Mouse (Mus musculus) embryonic facial prominence, embryonic 10.5 days (tissue): ENCODE data around the gene Efna5. TPM values are rescaled to one million over a fixed set of nuclear protein-coding genes. Genes with fewer than 3 reads are reported as not detected.

ENCODE experiments used
- DNase-seq: peaks from one replicate; pipeline ENCODE4 v3.0.0-alpha.2; 2017; ENCODE audit warnings: low spot score
- H3K27ac ChIP-seq: fragments of 300-500 bp; sonication (generic); replicated peaks from 2 replicates; pipeline ENCODE4 v1.5.1; 2016; ENCODE audit warnings: mild to moderate bottlenecking
- H3K27me3 ChIP-seq: fragments of 300-500 bp; sonication (generic); replicated peaks from 2 replicates; pipeline ENCODE4 v1.6.1; 2016; ENCODE audit warnings: low read depth, mild to moderate bottlenecking; ENCODE audit not compliant: poor library complexity, severe bottlenecking
- H3K36me3 ChIP-seq: fragments of 300-500 bp; sonication (generic); replicated peaks from 2 replicates; pipeline ENCODE4 v1.6.1; 2016; ENCODE audit warnings: mild to moderate bottlenecking, moderate library complexity
- H3K4me1 ChIP-seq: fragments of 300-500 bp; sonication (generic); 2 replicates; pipeline ENCODE4 v1.6.1; 2016
- H3K4me3 ChIP-seq: fragments of 300-500 bp; sonication (generic); 2 replicates; pipeline ENCODE4 v1.5.1; 2016; ENCODE audit warnings: mild to moderate bottlenecking, moderate library complexity
- H3K9me3 ChIP-seq: fragments of 300-500 bp; sonication (generic); 2 replicates; pipeline ENCODE4 v1.6.1; 2016; ENCODE audit warnings: mild to moderate bottlenecking
- WGBS: fragments of 180-500 bp; shearing (Covaris S2); methylation state at CpG from one replicate; pipeline ENCODE4 v1.1.7; 2016; 5-methylcytosine and 5-hydroxymethylcytosine counted together
- polyA plus RNA-seq: library from polyadenylated mRNA; unstranded; fragments of >200 nt; fragmentation: Nextera tagmentation; extraction: Ambion mirVana; gene quantifications from 2 replicates; pipeline ENCODE4 v1.2.1, GENCODE M21; 2016

The Efna5 gene
- polyA plus RNA-seq, 1 experiment from 2014 or later, result 61.8 TPM

GRCm38 (mm10) chr17:62754638-62755037 is 126.5 kb downstream of the Efna5 start:
- H3K4me1 ChIP-seq, result peaks cover 19% of the 10 kb centered on the region
- H3K4me3 ChIP-seq, result no peak overlapping the region
- no peak overlapping the region for H3K27ac ChIP-seq
- no peak for DNase-seq
- H3K27me3 ChIP-seq, result no peaks in the 10 kb centered on the region
- peaks cover 3% of the 10 kb centered on the region for H3K36me3 ChIP-seq
- WGBS, result 89% methylated on average over 4 of the region's 4 CpGs
- no peaks in the 10 kb centered on the region for H3K9me3 ChIP-seq

DNA sequence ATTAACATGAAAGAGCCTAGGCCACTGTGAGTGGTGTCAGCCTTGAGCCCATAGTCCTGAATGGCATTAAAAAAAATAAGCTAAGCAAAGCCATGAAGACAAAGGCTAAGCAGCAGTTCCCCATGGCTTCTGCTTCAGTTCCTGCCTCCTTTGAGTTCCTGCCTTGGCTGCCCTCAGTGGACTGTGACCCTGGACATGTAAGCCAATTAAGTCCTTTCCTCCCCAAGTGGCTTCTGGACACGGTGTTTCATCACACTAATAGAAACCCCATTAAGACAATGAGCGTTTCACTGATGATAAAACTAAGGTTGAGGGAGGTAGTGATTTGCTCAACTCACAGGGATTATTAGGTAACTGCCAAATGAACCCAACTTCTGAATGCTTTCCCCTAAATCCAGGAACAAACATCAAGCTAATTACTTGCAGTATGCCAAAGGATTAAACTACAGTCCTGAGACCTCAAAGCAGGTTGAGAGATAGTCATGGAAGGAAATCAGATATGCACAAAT is 128.7 kb downstream of the Efna5 start:
- no peak for DNase-seq
- Histone ChIP-seq H3K36me3 (no peaks in the 10 kb centered on the region), H3K27ac (no peak overlapping the region), H3K4me3 (no peak overlapping the region), H3K4me1 (peaks cover 23% of the 10 kb centered on the region), H3K27me3 (no peaks in the 10 kb centered on the region), H3K9me3 (no peaks in the 10 kb centered on the region)
- WGBS, result 27% methylated on average over 2 of the region's 2 CpGs

GRCm38 (mm10) chr17:62750647-62751046 is 130.5 kb downstream of the Efna5 start:
- H3K27me3 ChIP-seq, result no peaks in the 10 kb centered on the region
- no peaks in the 10 kb centered on the region for H3K36me3 ChIP-seq
- H3K4me1 ChIP-seq, result peaks cover 29% of the 10 kb centered on the region
- H3K27ac ChIP-seq, result no peak overlapping the region
- WGBS, result 84% methylated on average over 3 of the region's 3 CpGs
- DNase-seq, result no peak
- no peaks in the 10 kb centered on the region for H3K9me3 ChIP-seq
- no peak overlapping the region for H3K4me3 ChIP-seq

DNA sequence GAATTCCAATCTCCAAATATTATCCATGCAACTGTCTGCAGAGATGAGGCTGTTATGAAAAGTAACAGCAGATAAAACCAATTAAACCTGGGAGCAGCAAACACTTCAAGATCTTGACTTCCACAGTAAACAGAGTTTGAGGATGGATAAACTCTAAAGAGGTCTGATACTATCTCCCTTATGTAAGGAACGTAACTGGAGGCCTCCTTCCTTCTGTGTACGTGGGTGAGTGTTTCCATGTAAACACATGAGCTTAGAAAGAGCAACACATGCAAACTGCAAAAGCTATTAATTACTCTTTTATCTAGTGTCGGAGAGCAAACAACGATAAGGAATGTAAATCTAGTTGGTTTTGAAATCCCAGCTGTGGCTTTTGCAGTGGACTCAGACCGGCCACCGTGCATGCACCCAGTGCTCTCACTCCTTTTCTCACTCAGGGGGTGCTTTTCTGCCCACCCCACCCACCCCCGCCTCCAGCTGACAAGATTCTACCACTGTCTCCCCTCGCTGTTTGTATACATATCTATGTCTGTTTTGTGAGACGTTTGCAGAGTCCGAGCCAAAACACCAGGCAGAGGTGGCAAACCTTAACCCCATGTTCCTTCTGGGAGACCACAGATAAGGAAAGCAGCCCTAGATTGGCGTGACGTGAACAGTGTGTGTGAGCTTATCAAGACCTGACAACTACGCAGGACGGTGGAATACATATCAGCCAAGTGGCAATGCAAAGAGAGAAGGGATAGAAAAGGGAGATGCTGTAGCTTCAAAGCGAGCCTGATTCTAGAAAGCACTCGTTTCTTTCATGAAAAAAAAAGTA is 132.1 kb downstream of the Efna5 start:
- H3K4me1 ChIP-seq, result peaks cover 32% of the 10 kb centered on the region
- H3K9me3 ChIP-seq, result no peaks in the 10 kb centered on the region
- no peak overlapping the region for H3K4me3 ChIP-seq
- no peak overlapping the region for H3K27ac ChIP-seq
- H3K27me3 ChIP-seq, result no peaks in the 10 kb centered on the region
- no peak for DNase-seq
- 81% methylated on average over 16 of the region's 16 CpGs for WGBS
- H3K36me3 ChIP-seq, result no peaks in the 10 kb centered on the region

DNA sequence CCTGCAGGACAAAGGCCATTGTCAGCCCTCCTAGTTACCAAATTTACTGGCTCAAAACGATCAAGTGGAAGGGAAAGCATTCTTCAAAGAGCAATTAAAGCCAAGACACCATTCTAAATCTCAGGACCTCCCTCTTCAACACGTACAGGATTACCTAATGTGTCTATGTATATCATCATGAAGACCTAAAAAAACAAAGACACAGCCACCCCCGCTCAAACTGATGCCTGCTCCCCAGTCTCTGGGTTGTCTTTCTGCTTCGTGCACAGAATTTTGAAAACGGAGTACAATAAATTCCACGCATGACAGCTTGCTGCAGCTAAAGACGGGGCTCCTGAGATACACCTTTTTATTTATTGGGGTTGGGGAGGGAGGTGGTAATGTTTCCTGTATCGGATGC is 133.7 kb downstream of the Efna5 start:
- H3K27me3 ChIP-seq, result no peaks in the 10 kb centered on the region
- H3K27ac ChIP-seq, result no peak overlapping the region
- H3K4me3 ChIP-seq, result no peak overlapping the region
- no peak for DNase-seq
- WGBS, result 81% methylated on average over 8 of the region's 8 CpGs
- H3K9me3 ChIP-seq, result no peaks in the 10 kb centered on the region
- H3K36me3 ChIP-seq, result no peaks in the 10 kb centered on the region
- H3K4me1 ChIP-seq, result peaks cover 33% of the 10 kb centered on the region

DNA sequence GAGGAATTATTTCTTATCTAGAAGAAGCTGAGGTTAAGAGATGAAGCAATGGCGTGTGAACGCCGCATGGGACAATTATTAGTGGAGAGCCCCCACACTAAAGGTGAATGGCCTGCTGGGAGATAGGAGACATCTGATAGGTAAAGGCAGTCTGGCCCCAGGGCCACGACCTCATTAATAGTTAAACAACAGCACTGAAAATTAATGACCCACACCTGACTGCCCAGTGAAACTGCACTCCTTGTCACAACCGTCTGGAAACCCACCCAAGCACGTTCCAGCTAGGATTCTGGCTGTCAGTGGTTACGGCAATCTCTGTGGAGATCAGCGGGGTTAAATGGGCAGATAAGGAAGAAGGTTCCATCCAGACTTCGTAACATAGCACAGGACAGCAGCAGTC is 134.3 kb downstream of the Efna5 start:
- no peak overlapping the region for H3K27ac ChIP-seq
- DNase-seq, result no peak
- WGBS, result 82% methylated on average over 9 of the region's 9 CpGs
- no peaks in the 10 kb centered on the region for H3K27me3 ChIP-seq
- no peaks in the 10 kb centered on the region for H3K36me3 ChIP-seq
- H3K4me3 ChIP-seq, result no peak overlapping the region
- H3K9me3 ChIP-seq, result no peaks in the 10 kb centered on the region
- peaks cover 32% of the 10 kb centered on the region for H3K4me1 ChIP-seq

DNA sequence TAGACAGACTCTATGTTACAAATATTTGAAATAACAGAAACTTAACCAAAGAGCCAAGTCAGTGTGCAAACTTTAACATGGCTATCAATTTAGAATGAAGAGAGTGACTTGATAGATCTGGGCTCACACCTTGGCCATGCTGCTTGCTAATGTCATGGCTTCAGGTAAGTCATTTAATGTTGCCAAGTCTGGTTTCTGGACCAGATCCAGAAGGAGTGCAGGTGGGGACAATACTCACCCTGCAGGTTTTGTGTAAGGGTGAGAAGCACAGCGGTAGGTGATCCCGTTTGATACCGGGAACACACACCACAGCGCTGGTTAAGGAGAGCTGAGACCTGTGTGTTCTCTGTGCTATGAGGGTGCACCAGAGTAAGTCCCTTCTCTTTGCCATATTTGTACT is 135.8 kb downstream of the Efna5 start:
- DNase-seq, result no peak
- no peak overlapping the region for H3K4me3 ChIP-seq
- H3K27ac ChIP-seq, result no peak overlapping the region
- H3K27me3 ChIP-seq, result no peaks in the 10 kb centered on the region
- 94% methylated on average over 4 of the region's 4 CpGs for WGBS
- no peaks in the 10 kb centered on the region for H3K36me3 ChIP-seq
- peaks cover 32% of the 10 kb centered on the region for H3K4me1 ChIP-seq
- no peaks in the 10 kb centered on the region for H3K9me3 ChIP-seq

DNA sequence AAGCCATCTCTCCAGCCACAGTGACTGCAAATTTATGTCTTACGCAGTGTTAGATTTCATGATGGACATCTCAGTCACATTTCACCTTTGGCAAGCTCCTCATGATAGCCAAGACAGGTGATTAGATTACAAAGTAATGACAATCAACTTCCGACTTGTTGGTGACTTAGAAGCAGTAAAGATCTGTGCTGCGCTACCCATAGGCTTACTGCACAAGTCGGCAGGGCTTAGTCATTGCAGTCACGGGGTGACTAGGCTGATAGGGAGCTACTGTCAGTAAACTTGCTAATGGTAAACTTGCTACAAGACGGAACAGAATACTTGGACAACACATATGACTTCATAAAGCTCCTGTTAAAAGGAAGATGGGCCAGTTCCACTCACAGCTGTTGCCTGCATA is 136.9 kb downstream of the Efna5 start:
- H3K27ac ChIP-seq, result no peak overlapping the region
- no peaks in the 10 kb centered on the region; the same call in 1 of the 2 replicates for H3K36me3 ChIP-seq
- 85% methylated on average over 6 of the region's 6 CpGs for WGBS
- peaks cover 27% of the 10 kb centered on the region for H3K4me1 ChIP-seq
- H3K27me3 ChIP-seq, result no peaks in the 10 kb centered on the region
- no peak for DNase-seq
- no peak overlapping the region for H3K4me3 ChIP-seq
- H3K9me3 ChIP-seq, result no peaks in the 10 kb centered on the region

- 85% methylated on average over 5 of the region's 5 CpGs for WGBS
- Histone ChIP-seq H3K36me3 (no peaks in the 10 kb centered on the region; the same call in 1 of the 2 replicates), H3K4me1 (peaks cover 16% of the 10 kb centered on the region), H3K4me3 (no peak overlapping the region), H3K27me3 (no peaks in the 10 kb centered on the region), H3K9me3 (no peaks in the 10 kb centered on the region), H3K27ac (no peak overlapping the region)
- no peak for DNase-seq
These were observed 139.4 kb downstream of the Efna5 start for GRCm38 (mm10) chr17:62741702-62742101.

DNA sequence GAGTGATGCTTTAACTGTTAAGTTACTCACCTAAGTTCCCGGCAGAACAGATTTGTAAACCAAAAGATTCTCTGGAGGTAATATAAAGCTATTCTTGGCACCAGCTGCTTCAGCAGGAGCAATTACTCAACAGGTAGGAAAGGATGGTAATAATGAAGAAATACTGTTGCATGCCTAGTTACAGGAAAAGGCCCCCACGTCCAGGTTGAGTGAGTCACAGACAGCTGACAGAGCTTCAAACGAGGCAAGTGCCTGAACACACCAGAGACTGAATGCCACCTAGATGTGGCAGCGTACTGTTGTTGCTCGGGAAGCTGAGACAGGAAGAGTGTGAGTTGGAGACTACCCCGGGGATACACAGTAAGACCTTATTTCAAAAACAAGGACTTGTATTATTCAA is 140.1 kb downstream of the Efna5 start:
- WGBS, result 78% methylated on average over 6 of the region's 6 CpGs

GRCm38 (mm10) chr17:62739993-62740392 is 141.1 kb downstream of the Efna5 start:
- Histone ChIP-seq H3K27me3 (no peaks in the 10 kb centered on the region), H3K4me3 (no peak overlapping the region), H3K4me1 (peaks cover 33% of the 10 kb centered on the region), H3K36me3 (no peaks in the 10 kb centered on the region; the same call in 1 of the 2 replicates), H3K9me3 (no peaks in the 10 kb centered on the region), H3K27ac (no peak overlapping the region)
- no peak for DNase-seq
- WGBS, result 78% methylated on average over 6 of the region's 6 CpGs

More for the DNA sequence above, 140.1 kb downstream of the Efna5 start:
- Histone ChIP-seq H3K4me1 (peaks cover 23% of the 10 kb centered on the region), H3K27ac (no peak overlapping the region), H3K36me3 (no peaks in the 10 kb centered on the region; the same call in 1 of the 2 replicates), H3K4me3 (no peak overlapping the region), H3K27me3 (no peaks in the 10 kb centered on the region), H3K9me3 (no peaks in the 10 kb centered on the region)
- DNase-seq, result no peak

DNA sequence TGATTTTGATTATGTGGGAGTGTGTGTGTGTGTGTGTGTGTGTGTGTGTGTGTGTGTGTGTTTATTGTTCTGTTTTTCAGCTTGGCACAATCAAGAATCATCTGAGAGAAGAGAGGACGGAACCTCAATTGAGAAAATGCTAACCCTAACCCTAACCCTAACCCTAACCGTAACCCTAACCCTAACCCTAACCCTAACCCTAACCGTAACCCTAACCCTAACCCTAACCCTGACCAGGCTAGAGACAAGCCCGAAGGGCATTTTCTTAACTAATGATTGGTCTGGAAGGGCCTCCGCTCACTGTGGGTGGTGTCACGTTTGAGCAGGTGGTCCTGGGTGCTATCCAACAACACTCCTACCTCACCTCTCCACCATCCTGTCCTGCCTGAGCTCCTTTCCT is 143.7 kb downstream of the Efna5 start:
- WGBS, result 65% methylated on average over 6 of the region's 6 CpGs
- peaks cover 36% of the 10 kb centered on the region for H3K4me1 ChIP-seq
- no peak for DNase-seq

DNA sequence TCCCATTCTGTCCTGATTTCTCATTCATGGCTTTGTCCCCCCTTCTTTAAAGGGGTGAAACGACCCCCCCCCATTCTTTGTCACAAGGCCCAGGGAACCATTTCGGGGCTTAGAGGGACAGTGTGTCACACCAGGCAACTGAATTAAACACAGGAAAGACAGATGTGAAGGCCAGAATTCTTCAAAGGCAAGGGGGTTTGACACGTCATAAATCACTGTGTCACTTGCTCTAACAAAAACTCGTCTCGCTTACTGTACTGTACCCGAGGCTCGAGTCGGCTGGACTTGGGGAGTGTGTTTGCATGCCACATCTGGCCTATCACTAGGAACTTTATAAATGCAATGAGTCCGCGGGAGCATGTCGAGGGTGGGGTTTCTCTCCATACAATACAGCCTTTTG is 145.2 kb downstream of the Efna5 start:
- H3K4me3 ChIP-seq, result no peak overlapping the region
- no peak for DNase-seq
- no peaks in the 10 kb centered on the region for H3K27me3 ChIP-seq
- H3K36me3 ChIP-seq, result no peaks in the 10 kb centered on the region; the same call in 1 of the 2 replicates
- H3K4me1 ChIP-seq, result peaks cover 38% of the 10 kb centered on the region
- H3K27ac ChIP-seq, result no peak overlapping the region; the same call in 1 of the 2 replicates
- 45% methylated on average over 11 of the region's 11 CpGs for WGBS
- H3K9me3 ChIP-seq, result no peaks in the 10 kb centered on the region

More for the DNA sequence above, 143.7 kb downstream of the Efna5 start:
- no peak overlapping the region for H3K4me3 ChIP-seq
- H3K27me3 ChIP-seq, result no peaks in the 10 kb centered on the region
- H3K36me3 ChIP-seq, result no peaks in the 10 kb centered on the region; the same call in 1 of the 2 replicates
- H3K9me3 ChIP-seq, result no peaks in the 10 kb centered on the region
- H3K27ac ChIP-seq, result no peak overlapping the region
